Mouse (Mus musculus) macrophage (primary cell): ENCODE results near the gene Ptger1. TPM values are rescaled to one million over a fixed set of nuclear protein-coding genes. Genes with fewer than 3 reads are reported as not detected.

Experiments used
- H3K27ac ChIP-seq: fragments of 350-480 bp; formaldehyde crosslinking; 2 replicates; pipeline ENCODE4 v1.9.0; 2021
- H3K36me3 ChIP-seq: fragments of 350-480 bp; formaldehyde crosslinking; 2 replicates; pipeline ENCODE4 v1.9.0; 2021; ENCODE audit errors: inconsistent target
- H3K4me3 ChIP-seq: fragments of 350-480 bp; formaldehyde crosslinking; 2 replicates; pipeline ENCODE4 v1.9.0; 2021; ENCODE audit errors: inconsistent target
- H3K79me2 ChIP-seq: fragments of 350-480 bp; formaldehyde crosslinking; 2 replicates; pipeline ENCODE4 v1.9.0; 2021; ENCODE audit errors: inconsistent target
- WGBS: methylation state at CpG from one replicate; pipeline ENCODE4 v1.1.7; 2026; ENCODE audit warnings: inconsistent platforms; ENCODE audit not compliant: missing documents; 5-methylcytosine and 5-hydroxymethylcytosine counted together
- polyA plus RNA-seq: library from polyadenylated mRNA; stranded (reverse); fragments of 250-400 nt; gene quantifications from 3 replicates; pipeline ENCODE4 v1.2.4, GENCODE M21; 2018; ENCODE audit warnings: inconsistent platforms

The Ptger1 gene
- polyA plus RNA-seq, 1 experiment from 2014 or later: 8.8 TPM

DNA sequence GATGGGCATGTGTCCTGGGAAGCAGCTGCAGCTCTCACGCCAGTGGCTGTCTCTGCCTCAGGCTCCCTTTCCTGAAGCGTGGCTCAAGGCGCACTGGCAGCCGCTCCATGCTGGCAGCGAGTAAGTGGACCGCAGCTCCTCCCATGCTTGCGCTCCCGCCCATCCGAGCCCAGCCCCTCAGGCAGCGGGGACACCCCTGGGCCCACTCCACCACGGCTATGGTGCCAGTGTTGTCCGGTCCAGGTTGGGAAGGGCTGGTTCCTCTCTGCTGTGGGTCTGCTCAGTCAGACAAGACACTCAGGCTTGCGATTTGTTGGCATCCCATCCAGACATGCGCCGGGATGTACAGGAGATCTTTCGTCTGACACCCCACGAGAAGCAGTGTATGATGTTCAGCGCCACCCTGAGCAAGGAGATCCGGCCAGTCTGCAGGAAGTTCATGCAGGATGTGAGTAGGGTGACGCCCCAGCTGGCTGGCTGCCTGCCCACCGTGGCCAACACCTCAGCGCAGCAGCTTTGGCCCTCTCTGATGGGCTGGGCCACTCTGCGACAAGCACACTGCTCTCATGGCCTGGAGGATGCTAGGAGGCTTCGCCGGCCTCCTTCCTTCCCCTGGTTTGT lies 55.0 kb downstream of the Ptger1 start:
- peaks cover 42% of the 10 kb centered on the region for H3K79me2 ChIP-seq
- no peak overlapping the region for H3K27ac ChIP-seq
- WGBS: 77% methylated on average over 24 of the region's 25 CpGs
- H3K36me3 ChIP-seq: peaks cover 61% of the 10 kb centered on the region
- H3K4me3 ChIP-seq: no peak overlapping the region

Other genes starting within 250 kb of the Ptger1 start
- gene Scoc, start 208.3 kb upstream of the Ptger1 start, polyA plus RNA-seq: 44.9 to 115 TPM (median 73.0 TPM) in 3 replicates
- gene Olfr370, start 130.9 kb upstream of the Ptger1 start, polyA plus RNA-seq: not detected in 3 replicates
- gene Ndufb7, start 100.0 kb upstream of the Ptger1 start, polyA plus RNA-seq: 83.2 to 159 TPM (median 130 TPM) in 3 replicates
- gene Tecr, start 58.7 kb upstream of the Ptger1 start, polyA plus RNA-seq: 128 to 166 TPM (median 160 TPM) in 3 replicates
- 13.5 to 19.5 TPM (median 18.1 TPM) in 3 replicates for gene Dnajb1, start 58.5 kb upstream of the Ptger1 start, polyA plus RNA-seq
- gene Gipc1, start 14.0 kb upstream of the Ptger1 start, polyA plus RNA-seq: 61.6 to 92.5 TPM (median 64.4 TPM) in 3 replicates
- gene Pkn1, start 32.5 kb downstream of the Ptger1 start, polyA plus RNA-seq: 76.4 to 110 TPM (median 109 TPM) in 3 replicates
- gene Ddx39, start 48.5 kb downstream of the Ptger1 start, polyA plus RNA-seq: 12.5 to 63.9 TPM (median 26.0 TPM) in 3 replicates
- 33.0 to 180 TPM (median 147 TPM) in 3 replicates for gene Adgre5, start 74.6 kb downstream of the Ptger1 start, polyA plus RNA-seq
- 0.04 to 0.09 TPM (median 0.05 TPM) in 3 replicates for gene Adgrl1, start 233.4 kb downstream of the Ptger1 start, polyA plus RNA-seq